Mouse (Mus musculus) hindbrain, embryonic 11.5 days (tissue): ENCODE measurements at regions not wholly inside any gene's neighbourhood (a gene's known extent, or its start where the extent isn't known, plus 50 kb on each side); places are given as distances from the start of the nearest gene placed in this dataset.

Experiments used
- ATAC-seq: fragments of 200-750 bp; cut with Nextera tagmentation; 2 replicates; pipeline ENCODE4 v1.8.0; 2017; ENCODE audit warnings: mild to moderate bottlenecking, moderate TSS enrichment, moderate library complexity; ENCODE audit not compliant: low FRiP score
- DNase-seq: peaks from one replicate; pipeline ENCODE4 v3.0.0-alpha.2; 2015; ENCODE audit warnings: low spot score
- H3K27ac ChIP-seq: fragments of 300-500 bp; sonication (generic); 2 replicates; pipeline ENCODE4 v1.5.1; 2014; ENCODE audit warnings: mild to moderate bottlenecking, low read depth, low read length
- H3K27me3 ChIP-seq: fragments of 300-500 bp; sonication (generic); 2 replicates; pipeline ENCODE4 v1.6.1; 2014; ENCODE audit warnings: mild to moderate bottlenecking, low read length, moderate library complexity, mixed read lengths; ENCODE audit not compliant: control insufficient read depth, insufficient read depth
- H3K36me3 ChIP-seq: fragments of 300-500 bp; sonication (generic); 2 replicates; pipeline ENCODE4 v1.6.1; 2014; ENCODE audit warnings: mild to moderate bottlenecking, low read length, moderate library complexity, mixed read lengths; ENCODE audit not compliant: control insufficient read depth, insufficient read depth
- H3K4me1 ChIP-seq: fragments of 300-500 bp; sonication (generic); replicated peaks from 2 replicates; pipeline ENCODE4 v1.6.1; 2014; ENCODE audit warnings: low read length, mixed read lengths; ENCODE audit not compliant: control insufficient read depth, insufficient read depth
- H3K4me2 ChIP-seq: fragments of 300-500 bp; sonication (generic); replicated peaks from 2 replicates; pipeline ENCODE4 v1.6.1; 2014; ENCODE audit warnings: mild to moderate bottlenecking, low read depth, low read length
- H3K4me3 ChIP-seq: fragments of 300-500 bp; sonication (generic); 2 replicates; pipeline ENCODE4 v1.5.1; 2014; ENCODE audit warnings: low read depth, low read length
- H3K9ac ChIP-seq: fragments of 300-500 bp; sonication (generic); 2 replicates; pipeline ENCODE4 v1.6.1; 2014; ENCODE audit warnings: low read depth, low read length
- H3K9me3 ChIP-seq: fragments of 300-500 bp; sonication (generic); 2 replicates; pipeline ENCODE4 v1.6.1; 2016; ENCODE audit warnings: low read length; ENCODE audit not compliant: control insufficient read depth
- WGBS: fragments of 180-500 bp; shearing (Covaris S2); extraction: QIAGEN DNeasy Blood & Tissue Kit; methylation state at CpG from one replicate; pipeline ENCODE4 v1.1.7; 2014; 5-methylcytosine and 5-hydroxymethylcytosine counted together

DNA sequence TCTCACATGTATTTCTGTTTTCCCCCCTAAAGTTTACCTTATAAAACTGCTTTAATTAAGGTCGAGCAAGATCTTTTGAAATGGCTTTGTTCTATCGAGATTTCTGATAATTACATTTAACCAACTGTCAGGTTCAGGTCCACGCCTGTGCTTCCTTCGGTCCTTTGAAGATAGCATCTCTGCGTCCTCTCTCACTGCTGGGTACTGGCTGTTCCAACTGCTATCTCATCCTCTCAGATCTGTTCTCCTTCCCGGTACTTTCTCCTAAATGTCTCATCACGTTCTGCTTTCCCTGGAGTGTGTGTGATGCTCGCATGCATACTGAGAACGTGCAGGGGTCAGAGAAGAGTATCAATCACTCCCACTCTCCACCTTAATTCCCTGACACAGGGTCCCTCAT lies 125.8 kb upstream of the A230072I06Rik start:
- H3K4me2 ChIP-seq = no peak overlapping the region
- ATAC-seq = no peak
- H3K27me3 ChIP-seq = peaks cover 3% of the 10 kb centered on the region; the same call in 1 of the 2 replicates

DNA sequence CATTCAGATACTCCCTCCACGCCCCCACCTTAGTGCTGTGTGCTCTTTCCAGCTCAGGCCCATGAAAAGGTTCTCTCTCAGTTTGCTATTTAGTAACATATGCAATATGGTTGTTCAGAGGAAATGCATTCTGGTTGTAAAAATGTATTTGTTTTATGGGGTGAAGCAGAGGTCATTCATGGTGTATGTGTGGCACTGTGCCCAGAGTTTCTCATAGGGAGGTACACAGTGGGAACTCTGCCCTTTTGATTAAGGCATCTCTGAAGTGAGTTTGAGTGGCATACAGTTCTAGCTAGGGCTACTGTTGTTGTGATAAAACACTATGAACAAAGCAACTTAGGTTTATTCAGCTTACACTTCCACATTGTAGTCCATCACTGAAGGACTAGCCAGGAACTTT lies 121.7 kb upstream of the A230072I06Rik start:
- DNase-seq (no peak), ATAC-seq (no peak)
- Histone ChIP-seq H3K4me3 (no peak overlapping the region), H3K4me1 (no peaks in the 10 kb centered on the region), H3K27ac (no peak overlapping the region), H3K36me3 (no peaks in the 10 kb centered on the region), H3K27me3 (no peaks in the 10 kb centered on the region), H3K9me3 (no peaks in the 10 kb centered on the region), H3K4me2 (no peak overlapping the region), H3K9ac (no peak overlapping the region)
- WGBS = 86% methylated on average over 1 of the region's 1 CpGs

More for the DNA sequence above, 125.8 kb upstream of the A230072I06Rik start:
- Histone ChIP-seq H3K9me3 (no peaks in the 10 kb centered on the region), H3K36me3 (no peaks in the 10 kb centered on the region), H3K4me1 (no peaks in the 10 kb centered on the region), H3K27ac (no peak overlapping the region), H3K9ac (no peak overlapping the region), H3K4me3 (no peak overlapping the region)
- DNase-seq = no peak
- WGBS = 79% methylated on average over 9 of the region's 9 CpGs

DNA sequence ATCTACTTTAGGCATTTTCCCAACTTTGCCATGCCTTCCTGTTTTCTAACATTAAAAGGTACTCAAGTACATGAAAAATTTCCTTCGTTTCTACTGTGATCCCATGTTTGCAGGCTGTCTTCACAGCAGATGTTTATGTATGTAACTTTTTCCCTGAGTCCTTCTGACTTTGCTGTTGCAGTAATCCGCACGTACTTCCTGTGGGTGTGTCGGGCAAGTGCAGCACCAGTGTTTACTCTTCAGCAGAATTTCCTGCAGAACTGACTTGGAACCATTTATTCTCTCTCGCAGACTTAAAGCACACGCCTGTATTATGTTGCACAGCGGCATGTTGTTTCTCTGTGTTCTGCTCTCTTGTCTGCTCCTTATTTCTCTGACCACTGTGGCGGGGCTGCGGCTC lies 120.4 kb upstream of the A230072I06Rik start:
- H3K4me3 ChIP-seq = no peak overlapping the region
- no peak overlapping the region for H3K9ac ChIP-seq
- WGBS = 92% methylated on average over 9 of the region's 9 CpGs
- ATAC-seq (no peak), DNase-seq (no peak)
- no peak overlapping the region for H3K4me2 ChIP-seq
- H3K36me3 ChIP-seq = no peaks in the 10 kb centered on the region
- peaks cover 5% of the 10 kb centered on the region for H3K4me1 ChIP-seq
- peaks cover 7% of the 10 kb centered on the region; the same call in 1 of the 2 replicates for H3K27me3 ChIP-seq
- H3K9me3 ChIP-seq = no peaks in the 10 kb centered on the region
- no peak overlapping the region for H3K27ac ChIP-seq

- no peak overlapping the region for H3K4me3 ChIP-seq
- no peaks in the 10 kb centered on the region for H3K36me3 ChIP-seq
- DNase-seq (peak; percentile 28), ATAC-seq (no peak)
- no peak overlapping the region for H3K27ac ChIP-seq
- H3K9me3 ChIP-seq = no peaks in the 10 kb centered on the region
- 25% methylated on average over 22 of the region's 22 CpGs for WGBS
- H3K27me3 ChIP-seq = peaks cover 9% of the 10 kb centered on the region; the same call in 1 of the 2 replicates
- peaks cover 12% of the 10 kb centered on the region for H3K4me1 ChIP-seq
- peak overlapping the region; percentile 22 for H3K4me2 ChIP-seq
- H3K9ac ChIP-seq = no peak overlapping the region
These were observed 115.5 kb upstream of the A230072I06Rik start for GRCm38 (mm10) chr8:12162921-12163705.

DNA sequence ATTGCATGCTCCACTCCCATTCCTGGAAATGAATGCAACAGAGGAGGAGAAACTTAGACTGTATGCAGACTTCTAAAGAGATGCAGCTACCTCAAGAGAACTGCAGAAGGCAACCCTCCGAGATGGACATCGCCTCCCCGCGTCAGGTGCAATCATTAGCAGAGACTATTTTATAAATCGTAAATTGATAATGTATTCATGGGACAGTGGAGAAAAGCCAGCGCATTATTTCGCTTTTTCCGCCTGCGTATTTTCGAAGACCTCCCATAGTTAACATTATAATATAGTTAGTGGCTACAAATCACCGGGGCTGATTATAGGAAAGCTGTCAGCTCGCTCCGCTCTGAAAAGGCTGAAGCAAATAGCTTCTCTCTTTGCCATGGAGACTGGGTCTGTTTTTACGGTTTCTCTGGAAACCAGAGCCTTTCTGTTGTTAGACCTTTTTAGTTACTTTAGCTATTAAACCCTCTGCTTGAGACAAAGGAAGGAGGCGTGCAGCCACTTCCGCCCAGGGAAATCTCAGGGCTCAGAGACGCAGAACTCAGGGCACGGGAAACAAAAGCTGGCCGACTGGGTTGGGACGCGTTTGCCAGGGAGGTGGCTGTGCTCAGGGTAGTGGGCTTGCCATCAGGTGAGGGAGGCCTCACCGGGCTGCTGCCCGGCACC lies 113.0 kb upstream of the A230072I06Rik start:
- ATAC-seq = peak; percentile 70
- H3K9me3 ChIP-seq = no peaks in the 10 kb centered on the region
- H3K4me1 ChIP-seq = peaks cover 12% of the 10 kb centered on the region
- H3K9ac ChIP-seq = peak overlapping the region; percentile 44; the same call in 1 of the 2 replicates
- H3K27ac ChIP-seq = peak overlapping the region; percentile 59; the same call in 1 of the 2 replicates
- no peak overlapping the region for H3K4me3 ChIP-seq
- H3K4me2 ChIP-seq = peak overlapping the region; percentile 23
- DNase-seq = peak; percentile 65
- peaks cover 11% of the 10 kb centered on the region; the same call in 1 of the 2 replicates for H3K27me3 ChIP-seq
- 32% methylated on average over 23 of the region's 23 CpGs for WGBS
- no peaks in the 10 kb centered on the region for H3K36me3 ChIP-seq

DNA sequence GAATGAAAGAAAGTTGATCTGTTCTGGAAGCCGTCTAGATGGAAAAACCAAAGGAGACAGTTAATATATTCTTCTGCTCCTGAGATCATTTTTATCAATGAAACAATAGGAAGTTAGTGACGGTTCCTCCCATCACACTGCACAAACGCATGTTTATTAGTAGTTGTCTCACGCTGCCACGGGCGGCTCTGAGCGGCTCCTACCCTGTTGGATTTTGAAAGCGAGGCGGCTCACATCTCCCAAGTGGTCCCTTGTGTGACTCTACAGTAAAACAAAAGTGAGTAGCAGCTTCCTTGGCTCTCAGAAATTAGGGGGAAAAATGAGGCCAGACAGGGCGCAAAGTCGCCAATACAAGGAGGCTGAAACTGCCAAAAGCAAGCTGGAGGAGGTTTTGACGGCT lies 106.8 kb upstream of the A230072I06Rik start:
- 76% methylated on average over 12 of the region's 12 CpGs for WGBS
- DNase-seq (no peak), ATAC-seq (no peak)
- Histone ChIP-seq H3K4me3 (no peak overlapping the region), H3K4me1 (no peaks in the 10 kb centered on the region), H3K27ac (no peak overlapping the region), H3K27me3 (peaks cover 2% of the 10 kb centered on the region; the same call in 1 of the 2 replicates), H3K9me3 (no peaks in the 10 kb centered on the region), H3K4me2 (no peak overlapping the region), H3K36me3 (no peaks in the 10 kb centered on the region), H3K9ac (no peak overlapping the region)

DNA sequence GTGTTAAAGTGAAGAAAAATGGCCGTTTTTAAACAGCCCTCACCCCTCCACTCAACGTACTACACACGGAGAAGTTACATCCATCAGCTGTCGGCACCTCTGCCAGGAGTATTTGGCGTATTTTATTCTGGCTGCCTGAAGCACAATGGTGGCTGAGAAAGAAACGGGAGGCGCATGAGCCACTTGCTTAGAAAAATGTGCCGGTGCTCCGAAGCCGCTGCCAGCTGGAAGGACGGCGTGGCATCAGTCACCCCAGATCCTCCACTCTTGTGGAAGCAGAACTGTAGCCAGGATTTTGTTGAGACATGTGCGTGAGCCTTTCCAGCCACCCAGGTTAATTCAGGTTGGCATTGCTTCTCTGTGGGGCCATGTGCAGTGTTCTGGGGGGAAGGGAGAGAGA lies 103.1 kb upstream of the A230072I06Rik start:
- ATAC-seq = no peak
- H3K4me1 ChIP-seq = no peaks in the 10 kb centered on the region
- H3K36me3 ChIP-seq = no peaks in the 10 kb centered on the region
- H3K9ac ChIP-seq = no peak overlapping the region
- no peaks in the 10 kb centered on the region for H3K27me3 ChIP-seq
- 69% methylated on average over 13 of the region's 13 CpGs for WGBS
- no peaks in the 10 kb centered on the region for H3K9me3 ChIP-seq
- no peak overlapping the region for H3K27ac ChIP-seq
- DNase-seq = no peak
- H3K4me2 ChIP-seq = no peak overlapping the region
- no peak overlapping the region for H3K4me3 ChIP-seq

DNA sequence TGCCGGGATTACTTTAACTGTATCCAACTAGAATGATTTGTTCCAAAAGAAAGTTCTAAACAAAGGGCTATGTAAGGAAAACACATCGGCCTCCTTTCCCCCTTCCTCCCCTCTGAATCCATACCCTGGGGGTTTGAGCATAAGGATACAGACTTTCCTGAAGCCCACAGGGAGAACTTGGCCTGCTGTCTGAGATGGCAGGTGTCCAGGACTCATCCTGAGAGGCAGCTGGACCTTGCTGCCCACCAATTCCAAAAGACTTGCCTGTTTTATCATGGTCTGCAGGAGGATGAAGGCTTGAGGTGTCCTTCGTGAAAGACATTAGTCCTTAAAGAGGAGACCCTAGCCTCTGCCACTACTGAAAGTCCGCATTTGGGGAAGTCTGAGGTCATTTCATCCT lies 94.0 kb upstream of the A230072I06Rik start:
- Histone ChIP-seq H3K27me3 (no peaks in the 10 kb centered on the region), H3K9me3 (no peaks in the 10 kb centered on the region)
- ATAC-seq = no peak

More for the DNA sequence above, 94.0 kb upstream of the A230072I06Rik start:
- Histone ChIP-seq H3K36me3 (no peaks in the 10 kb centered on the region), H3K9ac (no peak overlapping the region), H3K4me3 (no peak overlapping the region), H3K4me2 (no peak overlapping the region), H3K4me1 (no peaks in the 10 kb centered on the region; the same call in 1 of the 2 replicates), H3K27ac (no peak overlapping the region)
- 91% methylated on average over 4 of the region's 4 CpGs for WGBS
- DNase-seq = no peak
